Mouse (Mus musculus): ENCODE results near the gene Fpr3. TPM values are rescaled to one million over a fixed set of nuclear protein-coding genes. Genes with fewer than 3 reads are reported as not detected.

Gene Fpr3
- polyA plus RNA-seq, 1 experiment from 2014 or later: not detected

Other genes starting within 250 kb of the Fpr3 start
- not detected in 2 replicates for gene Vmn2r90, start 184.1 kb upstream of the Fpr3 start, polyA plus RNA-seq (2014; fragmentation: Nextera tagmentation; extraction: Ambion mirVana)
- gene Spaca6, start 60.7 kb upstream of the Fpr3 start, polyA plus RNA-seq (2014; fragmentation: Nextera tagmentation; extraction: Ambion mirVana): 35.5 and 39.7 TPM in 2 replicates
- gene Has1, start 32.6 kb upstream of the Fpr3 start, polyA plus RNA-seq (2014; fragmentation: Nextera tagmentation; extraction: Ambion mirVana): 1.5 and 2.0 TPM in 2 replicates
- gene Fpr1, start 3.9 kb upstream of the Fpr3 start, polyA plus RNA-seq (2014; fragmentation: Nextera tagmentation; extraction: Ambion mirVana): not detected in 2 replicates
- not detected in 2 replicates for gene Fpr2, start within 50 bp of the Fpr3 start, polyA plus RNA-seq (2014; fragmentation: Nextera tagmentation; extraction: Ambion mirVana)
- gene Fpr-rs4, start 133.9 kb downstream of the Fpr3 start, polyA plus RNA-seq (2014; fragmentation: Nextera tagmentation; extraction: Ambion mirVana): not detected in 2 replicates
- gene Vmn2r124, start 161.6 kb downstream of the Fpr3 start, polyA plus RNA-seq (2014; fragmentation: Nextera tagmentation; extraction: Ambion mirVana): not detected in 2 replicates
- not detected in 2 replicates for gene Vmn2r91, start 197.2 kb downstream of the Fpr3 start, polyA plus RNA-seq (2014; fragmentation: Nextera tagmentation; extraction: Ambion mirVana)

Data from limb, embryonic 11.5 days (tissue).